In the genomic region with DNA sequence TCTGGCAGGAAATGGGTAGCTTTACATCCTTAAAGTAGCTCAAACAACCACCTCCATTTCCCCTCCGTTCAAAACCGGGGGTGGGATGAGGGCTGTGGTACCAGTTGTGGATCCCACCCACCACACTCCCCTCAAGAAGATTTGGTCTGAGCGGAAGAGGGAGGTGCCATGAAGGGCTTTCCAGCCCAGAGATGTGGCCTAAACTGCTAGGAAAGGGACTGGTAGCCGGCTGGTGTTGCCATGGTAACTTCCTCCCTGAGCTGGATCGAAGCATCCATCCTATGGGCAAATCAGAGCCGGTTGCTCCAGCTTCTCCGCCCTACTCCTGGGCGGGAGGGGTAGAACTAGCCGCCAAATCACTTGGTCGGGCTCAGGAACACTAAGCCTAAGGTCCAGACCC, we compare ENCODE assay signal across 8 mouse cellular contexts. TPM values are rescaled to one million over a fixed set of nuclear protein-coding genes. Genes with fewer than 3 reads are reported as not detected.
DNase-seq lines count a peak whose midpoint lies in the region; ATAC-seq lines count a peak whose summit lies in the region.
"Had no signal": no experiment of that assay in that cellular context is flagged by ENCODE, and none has a peak within 500 bp of the region (broad histone marks: within the 10 kb centered on the region; RNA-seq: fewer than 3 reads in every experiment).

No protein-coding gene starts in this region.

- WGBS in kidney, embryonic 14.5 days, result 6% methylated on average over 10 of the region's 10 CpGs
- WGBS in intestine, embryonic 16.5 days, result 10% methylated on average over 10 of the region's 10 CpGs
- WGBS in heart, embryonic 12.5 days, result 12% methylated on average over 10 of the region's 10 CpGs

- H3K36me3 ChIP-seq in kidney, embryonic 14.5 days (ENCODE audit: control insufficient read depth, insufficient read depth, low read length), result no peaks in the 10 kb centered on the region
- no peaks in the 10 kb centered on the region for H3K36me3 ChIP-seq in intestine, embryonic 16.5 days (ENCODE audit: control insufficient read depth, insufficient read depth, low read length)
- H3K36me3 ChIP-seq in heart, embryonic 12.5 days, result no peaks in the 10 kb centered on the region
- H3K36me3 ChIP-seq: limb, embryonic 15.5 days had no signal

- H3K4me1 ChIP-seq in kidney, embryonic 14.5 days (ENCODE audit: control insufficient read depth, insufficient read depth, low read length), result 0 out of 2 replicates have a peak, but pooled peaks cover 4% of the 10 kb centered on the region
- H3K4me1 ChIP-seq in intestine, embryonic 16.5 days (ENCODE audit: control insufficient read depth, insufficient read depth, low read length), result peaks cover 5% of the 10 kb centered on the region; the same call in 1 of the 2 replicates
- H3K4me1 ChIP-seq in heart, embryonic 12.5 days (replicated peaks), result peaks cover 34% of the 10 kb centered on the region

- H3K4me2 ChIP-seq in kidney, embryonic 14.5 days (replicated peaks; ENCODE audit: low read depth, low read length), result no peak overlapping the region
- H3K4me2 ChIP-seq in intestine, embryonic 16.5 days (ENCODE audit: low read depth, low read length), result no peak overlapping the region
- no peak overlapping the region for H3K4me2 ChIP-seq in heart, embryonic 12.5 days
- H3K4me2 ChIP-seq: limb, embryonic 15.5 days had no signal

- no peak overlapping the region for H3K27ac ChIP-seq in kidney, embryonic 14.5 days (ENCODE audit: low read depth, low read length)
- no peak overlapping the region for H3K27ac ChIP-seq in intestine, embryonic 16.5 days (ENCODE audit: low read length)
- H3K27ac ChIP-seq in heart, embryonic 12.5 days (ENCODE audit: poor library complexity, severe bottlenecking), result no peak overlapping the region
- H3K27ac ChIP-seq: limb, embryonic 15.5 days had no signal

- peaks cover 47% of the 10 kb centered on the region for H3K27me3 ChIP-seq in kidney, embryonic 14.5 days (ENCODE audit: control insufficient read depth, insufficient read depth, low read length)
- H3K27me3 ChIP-seq in intestine, embryonic 16.5 days (replicated peaks; ENCODE audit: control insufficient read depth, insufficient read depth, low read length), result peaks cover 36% of the 10 kb centered on the region
- H3K27me3 ChIP-seq in heart, embryonic 12.5 days (replicated peaks), result peaks cover 85% of the 10 kb centered on the region

- no peak overlapping the region for H3K4me3 ChIP-seq in kidney, embryonic 14.5 days (ENCODE audit: low read length)
- no peak overlapping the region for H3K4me3 ChIP-seq in intestine, embryonic 16.5 days (ENCODE audit: low read length)
- no peak overlapping the region for H3K4me3 ChIP-seq in heart, embryonic 12.5 days
- H3K4me3 ChIP-seq: limb, embryonic 15.5 days had no signal

- H3K9me3 ChIP-seq in kidney, embryonic 14.5 days (ENCODE audit: control insufficient read depth, low read length), result no peaks in the 10 kb centered on the region
- no peaks in the 10 kb centered on the region for H3K9me3 ChIP-seq in intestine, embryonic 16.5 days (ENCODE audit: control insufficient read depth, low read length)
- H3K9me3 ChIP-seq in heart, embryonic 12.5 days (replicated peaks), result no peaks in the 10 kb centered on the region
- H3K9me3 ChIP-seq: limb, embryonic 15.5 days had no signal

- ATAC-seq in kidney, embryonic 14.5 days (ENCODE audit: low FRiP score, low TSS enrichment), result no peak
- no peak for ATAC-seq in intestine, embryonic 16.5 days
- no peak for ATAC-seq in heart, embryonic 12.5 days (ENCODE audit: insufficient number of reproducible peaks, low FRiP score)

- no peak overlapping the region for H3K9ac ChIP-seq in kidney, embryonic 14.5 days (ENCODE audit: low read depth, low read length)
- H3K9ac ChIP-seq in intestine, embryonic 16.5 days (ENCODE audit: low read depth, low read length), result no peak overlapping the region
- H3K9ac ChIP-seq in heart, embryonic 12.5 days, result no peak overlapping the region
- H3K9ac ChIP-seq: limb, embryonic 15.5 days had no signal

- DNase-seq in embryo, embryonic 10 days (ENCODE audit: low spot score), result peak; percentile 64
- peak; percentile 77 to 79 for DNase-seq in frontal cortex, postnatal 10 days (ENCODE audit: low spot score in 2 of 2)
- DNase-seq in left cerebral cortex, adult 9 months (ENCODE audit: low spot score in 2 of 2), result peak; percentile 79 to 87
- peak; percentile 59 for DNase-seq in retina, postnatal 1 day

RNA-seq across cellular contexts. Expression of a gene that starts 4.4 kb away (rescaled TPM):
- 0.51 and 0.70 TPM in 2 replicates for polyA plus RNA-seq in kidney, embryonic 14.5 days (2014; fragmentation: Nextera tagmentation; extraction: Ambion mirVana)
- polyA plus RNA-seq in intestine, embryonic 16.5 days (2015; fragmentation: Nextera tagmentation; extraction: Ambion mirVana), result 0.23 and 0.35 TPM in 2 replicates
- 0.65 and 0.77 TPM in 2 replicates for polyA plus RNA-seq in heart, embryonic 12.5 days (2016; fragmentation: Nextera tagmentation; extraction: Ambion mirVana)
